ENCODE assay signal across 8 mouse cellular contexts in genomic region chr13:71959361-71960276, GRCm38 (mm10). TPM values are rescaled to one million over a fixed set of nuclear protein-coding genes. Genes with fewer than 3 reads are reported as not detected.
DNase-seq lines count a peak whose midpoint lies in the region; ATAC-seq and TF ChIP-seq lines count a peak whose summit lies in the region.

No protein-coding gene starts in this region.

- H3K9me3 ChIP-seq in liver, embryonic 12.5 days (replicated peaks): no peaks in the 10 kb centered on the region
- no peaks in the 10 kb centered on the region for H3K9me3 ChIP-seq in forebrain, postnatal 0 days (ENCODE audit: low read length)
- no peaks in the 10 kb centered on the region for H3K9me3 ChIP-seq in limb, embryonic 12.5 days
- H3K9me3 ChIP-seq in stomach, embryonic 14.5 days (ENCODE audit: control insufficient read depth, low read depth, low read length): no peaks in the 10 kb centered on the region

- H3K27me3 ChIP-seq in liver, embryonic 12.5 days (replicated peaks): peaks cover 100% of the 10 kb centered on the region
- H3K27me3 ChIP-seq in forebrain, postnatal 0 days (ENCODE audit: insufficient read depth, low read length): peaks cover 86% of the 10 kb centered on the region
- H3K27me3 ChIP-seq in limb, embryonic 12.5 days: peaks cover 96% of the 10 kb centered on the region
- H3K27me3 ChIP-seq in stomach, embryonic 14.5 days (ENCODE audit: control insufficient read depth, insufficient read depth, low read length): peaks cover 61% of the 10 kb centered on the region

- no peak overlapping the region for H3K9ac ChIP-seq in liver, embryonic 12.5 days
- no peak overlapping the region for H3K9ac ChIP-seq in forebrain, postnatal 0 days
- H3K9ac ChIP-seq in limb, embryonic 12.5 days (replicated peaks): peak overlapping the region; percentile 35
- no peak overlapping the region for H3K9ac ChIP-seq in stomach, embryonic 14.5 days (replicated peaks; ENCODE audit: low read depth, low read length)

- H3K4me2 ChIP-seq in liver, embryonic 12.5 days: no peak overlapping the region
- peak overlapping the region; percentile 24 for H3K4me2 ChIP-seq in forebrain, postnatal 0 days (ENCODE audit: low read depth)
- H3K4me2 ChIP-seq in limb, embryonic 12.5 days: peak overlapping the region; percentile 47
- 0 out of 2 replicates have a peak overlapping the region, but pooled peaks have one; percentile 12 for H3K4me2 ChIP-seq in stomach, embryonic 14.5 days (replicated peaks; ENCODE audit: low read depth, low read length)

- DNase-seq in liver: peak; percentile 7
- peak; percentile 61 for DNase-seq in forebrain, postnatal 0 days
- no peak for DNase-seq in layer of hippocampus, adult 9-11 months
- no peak for DNase-seq in frontal cortex, postnatal 36 days (ENCODE audit: low spot score in 2 of 2)
- DNase-seq in frontal cortex, postnatal 14 days (ENCODE audit: low spot score in 2 of 2): no peak

- H3K27ac ChIP-seq in liver, embryonic 12.5 days: no peak overlapping the region
- no peak overlapping the region for H3K27ac ChIP-seq in forebrain, postnatal 0 days (ENCODE audit: low read depth, low read length)
- H3K27ac ChIP-seq in limb, embryonic 12.5 days: no peak overlapping the region
- no peak overlapping the region for H3K27ac ChIP-seq in stomach, embryonic 14.5 days (ENCODE audit: low read length)

- H3K4me3 ChIP-seq in liver, embryonic 12.5 days: no peak overlapping the region
- peak overlapping the region; percentile 5; the same call in 1 of the 2 replicates for H3K4me3 ChIP-seq in forebrain, postnatal 0 days (ENCODE audit: low read depth, low read length)
- H3K4me3 ChIP-seq in limb, embryonic 12.5 days (replicated peaks): peak overlapping the region; percentile 60
- peak overlapping the region; percentile 16 for H3K4me3 ChIP-seq in stomach, embryonic 14.5 days (ENCODE audit: low read depth, low read length)

- WGBS in liver, embryonic 12.5 days (ENCODE audit: insufficient replicate concordance): 3% methylated on average over 76 of the region's 76 CpGs
- WGBS in forebrain, postnatal 0 days: 2% methylated on average over 76 of the region's 76 CpGs
- WGBS in limb, embryonic 12.5 days: 2% methylated on average over 76 of the region's 76 CpGs
- 2% methylated on average over 76 of the region's 76 CpGs for WGBS in stomach, embryonic 14.5 days

- no peaks in the 10 kb centered on the region for H3K4me1 ChIP-seq in liver, embryonic 12.5 days
- H3K4me1 ChIP-seq in forebrain, postnatal 0 days (ENCODE audit: insufficient read depth): no peaks in the 10 kb centered on the region
- peaks cover 40% of the 10 kb centered on the region for H3K4me1 ChIP-seq in limb, embryonic 12.5 days (replicated peaks)
- H3K4me1 ChIP-seq in stomach, embryonic 14.5 days (ENCODE audit: control insufficient read depth, insufficient read depth, low read length): peaks cover 6% of the 10 kb centered on the region; the same call in 1 of the 2 replicates

- TF ChIP-seq CTCF in forebrain, postnatal 0 days (IDR thresholded peaks at IDR 0.05; ENCODE audit: low read depth): peak; percentile 48

- H3K36me3 ChIP-seq in liver, embryonic 12.5 days: no peaks in the 10 kb centered on the region
- no peaks in the 10 kb centered on the region for H3K36me3 ChIP-seq in forebrain, postnatal 0 days (ENCODE audit: insufficient read depth)
- no peaks in the 10 kb centered on the region for H3K36me3 ChIP-seq in limb, embryonic 12.5 days
- no peaks in the 10 kb centered on the region for H3K36me3 ChIP-seq in stomach, embryonic 14.5 days (ENCODE audit: control insufficient read depth, insufficient read depth, low read length)

- ATAC-seq in liver, embryonic 12.5 days: no peak
- ATAC-seq in forebrain, postnatal 0 days: peak; percentile 61
- ATAC-seq in limb, embryonic 12.5 days (ENCODE audit: insufficient number of reproducible peaks, insufficient read depth, low FRiP score, low TSS enrichment, low read depth): no peak
- peak; percentile 40; the same call in 1 of the 2 replicates for ATAC-seq in stomach, embryonic 14.5 days (ENCODE audit: insufficient number of reproducible peaks, insufficient read depth, low FRiP score, low read depth)

RNA-seq across cellular contexts. Expression of gene Irx1, which starts 3.9 kb away (rescaled TPM):
- polyA plus RNA-seq in liver, embryonic 12.5 days (2016; fragmentation: Nextera tagmentation; extraction: Ambion mirVana): 0.12 TPM in 1 of 2 replicates, not detected in the other
- total RNA-seq in forebrain, postnatal 0 days (2014; rRNA removed): 4.8 and 6.5 TPM in 2 replicates
- 0.87 and 0.96 TPM in 2 replicates for polyA plus RNA-seq in forebrain, postnatal 0 days (2015; fragmentation: Nextera tagmentation; extraction: Ambion mirVana)
- polyA plus RNA-seq in limb, embryonic 12.5 days (2016; fragmentation: Nextera tagmentation; extraction: Ambion mirVana): 6.1 and 6.9 TPM in 2 replicates
- 0.10 TPM in 1 of 2 replicates, not detected in the other for polyA plus RNA-seq in stomach, embryonic 14.5 days (2014; fragmentation: Nextera tagmentation; extraction: Ambion mirVana)

Comparison
In these comparisons a context has a peak if more than half of its experiments do, and no peak if none do; other contexts are left out.
1. DNase-seq: peak in liver (single experiment) and forebrain, postnatal 0 days (single experiment); none in layer of hippocampus, adult 9-11 months (single experiment), frontal cortex, postnatal 36 days (0 of 2) and frontal cortex, postnatal 14 days (0 of 2).
2. ATAC-seq: peak in forebrain, postnatal 0 days (single experiment) and stomach, embryonic 14.5 days (single experiment); none in liver, embryonic 12.5 days (single experiment) and limb, embryonic 12.5 days (single experiment).